Mouse (Mus musculus) adrenal gland, postnatal 10 days (tissue): ENCODE measurements around the gene Gm17019. TPM values are rescaled to one million over a fixed set of nuclear protein-coding genes. Genes with fewer than 3 reads are reported as not detected.
"Not testable (repeated sequence)": the region's sequence is repeated elsewhere in the genome, so short reads cannot be mapped to it uniquely, and the experiment has no call there.

Source experiments
- DNase-seq: peaks from one replicate; pipeline ENCODE4 v3.0.0; 2021; ENCODE audit warnings: mixed read lengths
- total RNA-seq, 2 experiments: library from RNA; stranded (reverse); gene quantifications; 2 replicates each; pipeline ENCODE4 v1.2.3; 2021

Gm17019 gene
- total RNA-seq, 2 experiments from 2014 or later = not detected

GRCm38 (mm10) chr5:14996670-14997249 is 36.0 kb downstream of the Gm17019 start:
- DNase-seq = not testable (repeated sequence)

- not testable (repeated sequence) for DNase-seq
These were observed 38.7 kb downstream of the Gm17019 start for GRCm38 (mm10) chr5:14994124-14994523.

- not testable (repeated sequence) for DNase-seq
These were observed 42.2 kb downstream of the Gm17019 start for GRCm38 (mm10) chr5:14990375-14991158.

GRCm38 (mm10) chr5:14986649-14987387 is 46.0 kb downstream of the Gm17019 start:
- DNase-seq = not testable (repeated sequence)

Other genes with a start within 250 kb of the Gm17019 start
- not detected for gene Gm9758, start 118.1 kb downstream of the Gm17019 start, total RNA-seq
- gene Speer4e, start 94.6 kb downstream of the Gm17019 start, total RNA-seq = not detected
- not detected for gene Gm10354, start 54.1 kb downstream of the Gm17019 start, total RNA-seq